Mouse (Mus musculus) CH12.LX (cell line): ENCODE data around the gene Pip4k2c. TPM values are rescaled to one million over a fixed set of nuclear protein-coding genes. Genes with fewer than 3 reads are reported as not detected.
"Not testable (repeated sequence)": the region's sequence is repeated elsewhere in the genome, so short reads cannot be mapped to it uniquely, and the experiment has no call there.

Experiments used
- DNase-seq: peaks from one replicate; pipeline ENCODE4 v3.0.0-alpha.2; 2013; ENCODE audit errors: extremely low read depth
- H3K27ac ChIP-seq: 2 replicates; pipeline ENCODE4 v1.5.1; 2012; ENCODE audit warnings: low read depth, mild to moderate bottlenecking, control low read depth, moderate library complexity; ENCODE audit not compliant: insufficient read depth
- H3K27me3 ChIP-seq: replicated peaks from 2 replicates; pipeline ENCODE3; 2012; ENCODE audit warnings: inconsistent platforms
- H3K36me3 ChIP-seq, 2 experiments: replicated peaks in 1 of 2; 2 replicates each; pipeline versions ENCODE3 to v1.6.1; 2012; ENCODE audit warnings: inconsistent platforms in 1 of 2, low read length in 1 of 2, mild to moderate bottlenecking in 1 of 2, mixed read lengths in 1 of 2, moderate library complexity in 1 of 2; ENCODE audit not compliant: control insufficient read depth in 1 of 2, insufficient read depth in 1 of 2
- H3K4me1 ChIP-seq, 2 experiments: 2 replicates each; pipeline ENCODE4 v1.6.1; 2012; ENCODE audit warnings: inconsistent platforms in 1 of 2, moderate library complexity in 1 of 2; ENCODE audit not compliant: insufficient read depth in 2 of 2, control insufficient read depth in 1 of 2
- H3K4me2 ChIP-seq: 2 replicates; pipeline ENCODE4 v1.6.1; 2012; ENCODE audit warnings: low read depth, mild to moderate bottlenecking, control low read depth; ENCODE audit not compliant: poor library complexity, insufficient read depth, severe bottlenecking
- H3K4me3 ChIP-seq, 3 experiments: fragments of 150-350 bp in 1 of 3; sonication (generic) in 1 of 3; replicated peaks in 1 of 3; 2 replicates each; pipeline versions ENCODE3 to v1.5.1; 2011 to 2012; ENCODE audit warnings: low read depth in 2 of 3, low read length in 2 of 3, mild to moderate bottlenecking in 2 of 3, moderate library complexity in 2 of 3, control low read depth in 1 of 3, improper control_type of control experiment in 1 of 3, inconsistent platforms in 1 of 3, mixed read lengths in 1 of 3; ENCODE audit not compliant: poor library complexity in 1 of 3
- H3K79me2 ChIP-seq: replicated peaks from 2 replicates; pipeline ENCODE4 v1.6.1; 2012; ENCODE audit warnings: mild to moderate bottlenecking, moderate library complexity; ENCODE audit not compliant: control insufficient read depth, poor library complexity, insufficient read depth, severe bottlenecking; ENCODE audit errors: extremely low read depth
- H3K9ac ChIP-seq: 2 replicates; pipeline ENCODE4 v1.6.1; 2012; ENCODE audit warnings: low read depth, mild to moderate bottlenecking, control low read depth, moderate library complexity; ENCODE audit not compliant: insufficient read depth
- H3K9me3 ChIP-seq: replicated peaks from 2 replicates; pipeline ENCODE3; 2012; ENCODE audit warnings: low read length, inconsistent platforms, mixed read lengths
- BHLHE40 ChIP-seq: IDR thresholded peaks from 2 replicates; pipeline ENCODE4 v1.6.1; 2011; ENCODE audit warnings: mild to moderate bottlenecking, low read depth, low read length, improper control_type of control experiment
- CHD1 ChIP-seq: IDR thresholded peaks from 2 replicates; pipeline ENCODE4 v1.6.1; 2012; ENCODE audit warnings: low read depth, low read length, improper control_type of control experiment, inconsistent platforms
- CHD2 ChIP-seq: IDR thresholded peaks from 2 replicates; pipeline ENCODE4 v1.6.1; 2011; ENCODE audit warnings: low read length, improper control_type of control experiment
- CTCF ChIP-seq, 2 experiments: IDR thresholded peaks in 1 of 2; conservative IDR thresholded peaks in 1 of 2; 2 replicates each; pipeline ENCODE4 v1.5.1; 2011 to 2012; ENCODE audit warnings: low read depth in 2 of 2, low read length in 2 of 2, improper control_type of control experiment in 1 of 2, inconsistent platforms in 1 of 2, mild to moderate bottlenecking in 1 of 2, moderate library complexity in 1 of 2
- E2F4 ChIP-seq: IDR thresholded peaks from 2 replicates; pipeline ENCODE4 v1.6.1; 2011; ENCODE audit warnings: low read depth, low read length, improper control_type of control experiment; ENCODE audit not compliant: insufficient replicate concordance
- EP300 ChIP-seq: IDR thresholded peaks from 2 replicates; pipeline ENCODE4 v1.6.1; 2011; ENCODE audit warnings: low read length, improper control_type of control experiment
- HCFC1 ChIP-seq: IDR thresholded peaks from 2 replicates; pipeline ENCODE4 v1.6.1; 2012; ENCODE audit warnings: low read depth, mild to moderate bottlenecking, inconsistent platforms, low read length, improper control_type of control experiment
- KAT2A ChIP-seq: IDR thresholded peaks from 2 replicates; pipeline ENCODE4 v1.6.1; 2012; ENCODE audit warnings: low read length, improper control_type of control experiment, inconsistent platforms; ENCODE audit not compliant: insufficient replicate concordance
- MAX ChIP-seq: IDR thresholded peaks from 2 replicates; pipeline ENCODE4 v1.6.1; 2011; ENCODE audit warnings: low read length, improper control_type of control experiment
- MEF2A ChIP-seq: IDR thresholded peaks from 2 replicates; pipeline ENCODE4 v1.6.1; 2014; ENCODE audit warnings: low read depth, mild to moderate bottlenecking, inconsistent platforms, low read length, improper control_type of control experiment, borderline replicate concordance
- MYC ChIP-seq: IDR thresholded peaks from 2 replicates; pipeline ENCODE4 v1.6.1; 2011; ENCODE audit warnings: low read depth, mild to moderate bottlenecking, improper control_type of control experiment, low read length
- RAD21 ChIP-seq: IDR thresholded peaks from 2 replicates; pipeline ENCODE4 v1.6.1; 2011; ENCODE audit warnings: low read depth, mild to moderate bottlenecking, low read length, improper control_type of control experiment, moderate library complexity
- RCOR1 ChIP-seq: conservative IDR thresholded peaks from 2 replicates; pipeline ENCODE4 v1.6.1; 2012; ENCODE audit warnings: low read depth, mild to moderate bottlenecking, inconsistent platforms, low read length, improper control_type of control experiment
- SIN3A ChIP-seq: IDR thresholded peaks from 2 replicates; pipeline ENCODE4 v1.6.1; 2012; ENCODE audit warnings: low read length, improper control_type of control experiment, inconsistent platforms
- TBP ChIP-seq: conservative IDR thresholded peaks from 2 replicates; pipeline ENCODE4 v1.6.1; 2011; ENCODE audit warnings: low read depth, low read length, improper control_type of control experiment
- USF2 ChIP-seq: conservative IDR thresholded peaks from 2 replicates; pipeline ENCODE4 v1.6.1; 2011; ENCODE audit warnings: low read depth, low read length, improper control_type of control experiment
- ZKSCAN1 ChIP-seq: IDR thresholded peaks from 2 replicates; pipeline ENCODE4 v1.6.1; 2012; ENCODE audit warnings: low read depth, inconsistent platforms, low read length, improper control_type of control experiment, borderline replicate concordance
- ZMIZ1 ChIP-seq: IDR thresholded peaks from 2 replicates; pipeline ENCODE4 v1.6.1; 2012; ENCODE audit warnings: low read depth, mild to moderate bottlenecking, inconsistent platforms, low read length, improper control_type of control experiment
- dilution Hi-C: fragments of 300-500 bp; cut with MboI; formaldehyde crosslinking; loops from 2 replicates; pipeline ENCODE4 v1.14.3; 2020; ENCODE audit warnings: low sequenced_read_pairs; ENCODE audit not compliant: extremely low pct_unique_long_range_greater_than_20kb, extremely low pct_ligation_motif_present
- in situ Hi-C: fragments of 300-500 bp; cut with MboI; formaldehyde crosslinking; loops from 3 replicates; pipeline ENCODE4 v1.14.3; 2019; ENCODE audit warnings: low sequenced_read_pairs, low pct_ligation_motif_present, low pct_unique_long_range_greater_than_20kb, mixed read lengths
- polyA plus RNA-seq: library from polyadenylated mRNA; unstranded; fragments of >175 nt; gene quantifications from 2 replicates; pipeline ENCODE4 v1.2.1, GENCODE M21; 2012; ENCODE audit warnings: low read depth; ENCODE audit not compliant: insufficient read length
- total RNA-seq, 2 experiments: library from RNA; depleted of rRNA; stranded (reverse); fragments of 300-350 nt in 1 of 2; fragments of >200 nt in 1 of 2; gene quantifications; 2 replicates each; pipeline ENCODE4 v1.2.3; 2012 to 2014

Gene Pip4k2c
- total and polyA plus RNA-seq, 3 experiments = 13.3 to 24.7 (median 22.7) TPM

DNA sequence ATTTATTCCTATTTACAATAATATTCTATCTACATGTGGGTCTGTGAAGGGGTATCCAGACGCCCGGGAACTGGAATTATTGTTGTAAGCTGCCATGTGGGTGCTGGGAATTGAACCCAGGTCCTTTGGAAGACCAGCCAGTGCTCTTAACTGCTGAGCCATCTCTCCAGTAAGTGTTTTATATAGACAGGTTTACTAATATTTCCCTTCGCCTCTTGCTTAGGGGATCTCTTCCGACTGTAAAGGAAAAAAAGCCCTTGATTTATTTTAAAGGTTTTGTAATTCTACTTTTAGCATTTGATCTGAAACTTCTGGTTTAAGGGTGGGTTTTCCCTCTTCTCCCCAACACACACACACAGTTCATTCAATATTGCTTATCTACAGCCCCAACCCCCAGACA lies 47.2 kb downstream of the Pip4k2c start:
- H3K9ac ChIP-seq = peak overlapping the region; percentile 24; the same call in 1 of the 2 replicates
- dilution Hi-C loops (no loop called here), in situ Hi-C loops (no loop called here)
- no peak for DNase-seq
- peaks cover 3% of the 10 kb centered on the region for H3K27me3 ChIP-seq
- H3K79me2 ChIP-seq = no peaks in the 10 kb centered on the region; the same call in 1 of the 2 replicates
- H3K36me3 ChIP-seq = no peaks in the 10 kb centered on the region
- peak overlapping the region; percentile 41; the same call in 1 of the 2 replicates for H3K4me2 ChIP-seq
- H3K4me3 ChIP-seq = no peak overlapping the region
- H3K9me3 ChIP-seq = peaks cover 23% of the 10 kb centered on the region
- peak; percentile 59; the same call in 1 of the 2 replicates for TF ChIP-seq TBP
- TF ChIP-seq CHD2 = no peak
- TF ChIP-seq, all 38 proteins: peak for 1
- Histone ChIP-seq H3K4me1 (peaks cover 10 to 15% of the 10 kb centered on the region in 2 experiments), H3K27ac (no peak overlapping the region)

- peaks cover 10 to 15% of the 10 kb centered on the region in 2 experiments for H3K4me1 ChIP-seq
- H3K9ac ChIP-seq, H3K36me3 ChIP-seq: not testable (repeated sequence)
- 0 out of 2 replicates have a peak, but pooled peaks have one; percentile 4 for TF ChIP-seq BHLHE40
- TF ChIP-seq, all 38 proteins: peak for 1; not testable (repeated sequence) for 37
- H3K4me3 ChIP-seq, H3K4me2 ChIP-seq, H3K27me3 ChIP-seq, in situ Hi-C loops, dilution Hi-C loops, H3K79me2 ChIP-seq, H3K27ac ChIP-seq: not testable (repeated sequence)
- peaks cover 23% of the 10 kb centered on the region for H3K9me3 ChIP-seq
- DNase-seq = peak; percentile 26
These were observed 48.6 kb downstream of the Pip4k2c start for GRCm38 (mm10) chr10:127162771-127163261.

DNA sequence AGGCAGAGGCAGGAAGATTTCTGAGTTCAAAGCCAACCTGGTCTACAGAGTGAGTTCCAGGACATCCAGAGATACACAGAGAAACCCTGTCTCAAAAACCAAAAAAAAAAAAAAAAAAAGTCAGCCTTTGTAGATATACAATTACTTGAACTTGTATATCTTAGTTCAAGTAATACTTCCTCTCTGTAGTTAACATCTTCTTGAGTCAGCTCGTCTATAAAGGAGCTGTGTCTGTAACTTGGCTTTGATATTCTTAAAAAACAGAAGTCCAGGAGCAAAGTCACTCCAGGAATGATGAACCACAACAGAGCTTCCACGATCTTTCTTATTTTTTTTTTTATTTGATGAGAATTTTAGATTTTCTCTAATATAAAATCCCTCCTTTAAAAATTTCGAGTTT lies 50.7 kb downstream of the Pip4k2c start:
- dilution Hi-C loops = no loop called here
- in situ Hi-C loops = no loop called here
- no peak overlapping the region for H3K4me2 ChIP-seq

GRCm38 (mm10) chr10:127160081-127160480 lies 51.3 kb downstream of the Pip4k2c start:
- Histone ChIP-seq H3K9ac (no peak overlapping the region), H3K27ac (no peak overlapping the region), H3K4me3 (no peak overlapping the region), H3K79me2 (no peaks in the 10 kb centered on the region), H3K36me3 (no peaks in the 10 kb centered on the region), H3K4me2 (no peak overlapping the region), H3K4me1 (peaks cover 5 to 9% of the 10 kb centered on the region in 2 experiments; a peak in 3 of 4 replicates), H3K27me3 (no peaks in the 10 kb centered on the region), H3K9me3 (peaks cover 6% of the 10 kb centered on the region)
- DNase-seq = no peak
- in situ Hi-C loops = no loop called here
- dilution Hi-C loops = no loop called here
- TF ChIP-seq HCFC1 (no peak), ZMIZ1 (no peak), MEF2A (no peak), EP300 (no peak), SIN3A (no peak), CHD1 (no peak), BHLHE40 (no peak), TBP (no peak), ZKSCAN1 (no peak), MAX (no peak), USF2 (no peak), RCOR1 (no peak), KAT2A (no peak), RAD21 (no peak), CTCF (conservative IDR thresholded peaks at IDR 0.05 in 1 of 2, IDR thresholded peaks at IDR 0.05 in 1 of 2; ENCODE audit: low read depth in 2 of 2, low read length in 2 of 2) (no peak), MYC (no peak)

More for the DNA sequence above, 50.7 kb downstream of the Pip4k2c start:
- Histone ChIP-seq H3K4me1 (peaks cover 5 to 9% of the 10 kb centered on the region in 2 experiments; a peak in 3 of 4 replicates), H3K36me3 (no peaks in the 10 kb centered on the region), H3K79me2 (no peaks in the 10 kb centered on the region), H3K27me3 (peaks cover 1% of the 10 kb centered on the region), H3K27ac (no peak overlapping the region), H3K9me3 (peaks cover 13% of the 10 kb centered on the region), H3K4me3 (no peak overlapping the region), H3K9ac (no peak overlapping the region)
- no peak for DNase-seq
- TF ChIP-seq E2F4 (no peak), MEF2A (no peak), CHD2 (no peak)
